Mouse (Mus musculus) heart, postnatal 0 days (tissue): Measurements from ENCODE around the gene Cdc42ep2. TPM values are rescaled to one million over a fixed set of nuclear protein-coding genes. Genes with fewer than 3 reads are reported as not detected.

Experiments used
- ATAC-seq: fragments of 200-750 bp; cut with Nextera tagmentation; 2 replicates; pipeline ENCODE4 v1.8.0; 2017; ENCODE audit warnings: low read depth, moderate number of reproducible peaks, moderate library complexity; ENCODE audit not compliant: insufficient read depth
- DNase-seq: peaks from one replicate; pipeline ENCODE4 v3.0.0-alpha.2; 2016; ENCODE audit warnings: low spot score
- H3K27ac ChIP-seq: fragments of 300-500 bp; sonication (generic); 2 replicates; pipeline ENCODE4 v1.5.1; 2014; ENCODE audit warnings: low read depth, mild to moderate bottlenecking
- H3K27me3 ChIP-seq: fragments of 300-500 bp; sonication (generic); 2 replicates; pipeline ENCODE4 v1.6.1; 2014; ENCODE audit warnings: low read length, mixed read lengths; ENCODE audit not compliant: control insufficient read depth, insufficient read depth
- H3K36me3 ChIP-seq: fragments of 300-500 bp; sonication (generic); replicated peaks from 2 replicates; pipeline ENCODE4 v1.6.1; 2014; ENCODE audit warnings: low read length, mixed read lengths; ENCODE audit not compliant: control insufficient read depth, insufficient read depth
- H3K4me1 ChIP-seq: fragments of 300-500 bp; sonication (generic); 2 replicates; pipeline ENCODE4 v1.6.1; 2014; ENCODE audit warnings: antibody characterized with exemption; ENCODE audit not compliant: control insufficient read depth, insufficient read depth
- H3K4me2 ChIP-seq: fragments of 300-500 bp; sonication (generic); 2 replicates; pipeline ENCODE4 v1.6.1; 2014; ENCODE audit warnings: low read depth, mild to moderate bottlenecking, low read length, moderate library complexity
- H3K4me3 ChIP-seq: fragments of 300-500 bp; sonication (generic); 2 replicates; pipeline ENCODE4 v1.5.1; 2014; ENCODE audit warnings: low read depth, low read length
- H3K9ac ChIP-seq: fragments of 300-500 bp; sonication (generic); replicated peaks from 2 replicates; pipeline ENCODE4 v1.6.1; 2014; ENCODE audit warnings: low read depth, low read length, mixed read lengths
- H3K9me3 ChIP-seq: fragments of 300-500 bp; sonication (generic); replicated peaks from 2 replicates; pipeline ENCODE4 v1.6.1; 2016; ENCODE audit warnings: low read length; ENCODE audit not compliant: control insufficient read depth
- CTCF ChIP-seq: IDR thresholded peaks from 2 replicates; pipeline ENCODE4 v1.5.1; 2016; ENCODE audit warnings: antibody characterized with exemption, control low read depth, low read depth
- EP300 ChIP-seq: IDR thresholded peaks from 2 replicates; pipeline ENCODE4 v1.6.1; 2016; ENCODE audit warnings: antibody characterized with exemption, low read depth
- WGBS: fragments of 180-500 bp; shearing (Covaris S2); extraction: QIAGEN DNeasy Blood & Tissue Kit; methylation state at CpG from one replicate; pipeline ENCODE4 v1.1.7; 2014; 5-methylcytosine and 5-hydroxymethylcytosine counted together
- polyA plus RNA-seq: library from polyadenylated mRNA; unstranded; fragments of >200 nt; fragmentation: Nextera tagmentation; extraction: Ambion mirVana; gene quantifications from 2 replicates; pipeline ENCODE4 v1.2.1, GENCODE M21; 2015
- total RNA-seq: library from RNA; depleted of rRNA; stranded (reverse); fragments of >200 nt; gene quantifications from 2 replicates; pipeline ENCODE4 v1.2.3, GENCODE M21; 2014; ENCODE audit warnings: low replicate concordance

The Cdc42ep2 gene
- total and polyA plus RNA-seq, 2 experiments from 2014 or later: 8.8 to 17.4 TPM

GRCm38 (mm10) chr19:5937095-5937835 is 12.6 kb upstream of the Cdc42ep2 start:
- Histone ChIP-seq H3K36me3 (peaks cover 8% of the 10 kb centered on the region), H3K27ac (peak overlapping the region; percentile 49; the same call in 1 of the 2 replicates), H3K4me3 (no peak overlapping the region), H3K4me1 (peaks cover 31% of the 10 kb centered on the region), H3K4me2 (no peak overlapping the region), H3K27me3 (no peaks in the 10 kb centered on the region), H3K9ac (no peak overlapping the region), H3K9me3 (no peaks in the 10 kb centered on the region)
- TF ChIP-seq CTCF (no peak), EP300 (no peak)
- ATAC-seq (no peak), DNase-seq (no peak)
- 70% methylated on average over 20 of the region's 21 CpGs for WGBS

- Histone ChIP-seq H3K4me1 (peaks cover 30% of the 10 kb centered on the region), H3K27ac (peak overlapping the region; percentile 64), H3K9me3 (no peaks in the 10 kb centered on the region), H3K9ac (no peak overlapping the region), H3K27me3 (no peaks in the 10 kb centered on the region), H3K4me2 (no peak overlapping the region), H3K36me3 (no peaks in the 10 kb centered on the region), H3K4me3 (no peak overlapping the region)
- TF ChIP-seq EP300 (no peak), CTCF (no peak)
- no peak for ATAC-seq
- 47% methylated on average over 5 of the region's 5 CpGs for WGBS
- DNase-seq: peak; percentile 53
Measured at GRCm38 (mm10) chr19:5935691-5936090, 11.1 kb upstream of the Cdc42ep2 start.

- peak overlapping the region; percentile 64 for H3K27ac ChIP-seq
- 5% methylated on average over 3 of the region's 3 CpGs for WGBS
- H3K9ac ChIP-seq: no peak overlapping the region
- DNase-seq (peak; percentile 68), ATAC-seq (peak; percentile 82)
- TF ChIP-seq CTCF: no peak
- no peak for TF ChIP-seq EP300
- H3K4me3 ChIP-seq: no peak overlapping the region
- peaks cover 27% of the 10 kb centered on the region for H3K4me1 ChIP-seq
- H3K4me2 ChIP-seq: no peak overlapping the region
- H3K9me3 ChIP-seq: no peaks in the 10 kb centered on the region
- H3K36me3 ChIP-seq: no peaks in the 10 kb centered on the region
- no peaks in the 10 kb centered on the region for H3K27me3 ChIP-seq
Measured at GRCm38 (mm10) chr19:5935266-5935665, 10.7 kb upstream of the Cdc42ep2 start.

GRCm38 (mm10) chr19:5929634-5930596 is 5.3 kb upstream of the Cdc42ep2 start:
- H3K4me1 ChIP-seq: peaks cover 9% of the 10 kb centered on the region; the same call in 1 of the 2 replicates
- no peak overlapping the region for H3K9ac ChIP-seq
- peak overlapping the region; percentile 73 for H3K27ac ChIP-seq
- peak; percentile 41 for DNase-seq
- 0 out of 2 replicates have a peak, but pooled peaks have one; percentile 31 for TF ChIP-seq EP300
- no peak for TF ChIP-seq CTCF
- 45% methylated on average over 14 of the region's 14 CpGs for WGBS
- peak; percentile 42 for ATAC-seq
- H3K9me3 ChIP-seq: no peaks in the 10 kb centered on the region
- no peak overlapping the region for H3K4me3 ChIP-seq
- no peaks in the 10 kb centered on the region for H3K27me3 ChIP-seq
- no peak overlapping the region for H3K4me2 ChIP-seq
- H3K36me3 ChIP-seq: no peaks in the 10 kb centered on the region

GRCm38 (mm10) chr19:5928546-5928945 is 3.9 kb upstream of the Cdc42ep2 start:
- peaks cover 9% of the 10 kb centered on the region; the same call in 1 of the 2 replicates for H3K4me1 ChIP-seq
- no peak overlapping the region for H3K4me3 ChIP-seq
- no peaks in the 10 kb centered on the region for H3K9me3 ChIP-seq
- H3K4me2 ChIP-seq: no peak overlapping the region
- H3K27ac ChIP-seq: peak overlapping the region; percentile 73; the same call in 1 of the 2 replicates
- H3K27me3 ChIP-seq: no peaks in the 10 kb centered on the region
- TF ChIP-seq EP300: no peak
- no peak for TF ChIP-seq CTCF
- no peak overlapping the region for H3K9ac ChIP-seq
- 59% methylated on average over 3 of the region's 3 CpGs for WGBS
- H3K36me3 ChIP-seq: no peaks in the 10 kb centered on the region
- ATAC-seq (no peak), DNase-seq (no peak)
